Mouse (Mus musculus) lung, adult 2 months (tissue): Measurements from ENCODE around the gene Rcan2. TPM values are rescaled to one million over a fixed set of nuclear protein-coding genes. Genes with fewer than 3 reads are reported as not detected.

Experiments used
- DNase-seq: peaks from one replicate; pipeline ENCODE4 v3.0.0; 2022
- H3K4me1 ChIP-seq: fragments of 200-500 bp; 2 replicates; pipeline ENCODE4 v1.6.1; 2011; ENCODE audit warnings: low read length; ENCODE audit not compliant: control insufficient read depth, insufficient read depth
- H3K4me3 ChIP-seq: fragments of 200-500 bp; replicated peaks from 2 replicates; pipeline ENCODE3; 2011; ENCODE audit warnings: low read depth, mild to moderate bottlenecking, control low read depth, low read length; ENCODE audit errors: extremely low read depth
- CTCF ChIP-seq: fragments of 200-500 bp; IDR thresholded peaks from 2 replicates; pipeline ENCODE4 v1.5.1; 2011; ENCODE audit warnings: mild to moderate bottlenecking, low read length, control low read depth; ENCODE audit not compliant: insufficient read depth
- POLR2A ChIP-seq: fragments of 200-500 bp; IDR thresholded peaks from 2 replicates; pipeline ENCODE4 v1.6.1; 2011; ENCODE audit warnings: low read depth, mild to moderate bottlenecking, control low read depth, low read length, borderline replicate concordance; ENCODE audit errors: extremely low read depth
- WGBS: fragments of 180-500 bp; shearing (Covaris S2); methylation state at CpG from one replicate; pipeline ENCODE4 v1.1.7; 2018; 5-methylcytosine and 5-hydroxymethylcytosine counted together
- polyA plus RNA-seq: library from polyadenylated mRNA; depleted of rRNA; stranded (reverse); fragments of >200 nt; gene quantifications from 2 replicates; pipeline ENCODE4 v1.2.3, GENCODE M21; 2012

Gene Rcan2
- polyA plus RNA-seq, 1 experiment, result 19.4 TPM

DNA sequence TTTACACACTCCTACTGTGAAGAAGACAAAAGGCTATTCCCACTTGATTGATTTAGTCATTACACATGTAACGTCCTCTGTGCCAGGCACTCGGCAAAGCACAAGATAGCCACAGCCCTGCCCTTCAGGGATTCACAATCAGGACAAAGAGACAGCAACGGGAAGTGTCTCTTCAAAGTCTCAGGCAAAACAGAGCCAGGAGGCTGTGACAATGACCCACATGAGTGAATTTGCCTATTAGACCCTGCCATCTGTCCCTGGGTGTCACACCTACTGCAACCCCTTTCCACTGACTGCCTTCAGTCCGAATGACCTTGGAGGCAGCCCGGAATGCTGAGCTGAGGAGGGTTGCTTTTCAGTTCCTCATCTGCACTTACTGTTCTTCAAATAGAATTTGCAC lies 151.1 kb downstream of the Rcan2 start:
- no peaks in the 10 kb centered on the region for H3K4me1 ChIP-seq
- H3K4me3 ChIP-seq, result no peak overlapping the region
- no peak for TF ChIP-seq CTCF
- no peak for TF ChIP-seq POLR2A
- no peak for DNase-seq
- 18% methylated on average over 5 of the region's 5 CpGs for WGBS

DNA sequence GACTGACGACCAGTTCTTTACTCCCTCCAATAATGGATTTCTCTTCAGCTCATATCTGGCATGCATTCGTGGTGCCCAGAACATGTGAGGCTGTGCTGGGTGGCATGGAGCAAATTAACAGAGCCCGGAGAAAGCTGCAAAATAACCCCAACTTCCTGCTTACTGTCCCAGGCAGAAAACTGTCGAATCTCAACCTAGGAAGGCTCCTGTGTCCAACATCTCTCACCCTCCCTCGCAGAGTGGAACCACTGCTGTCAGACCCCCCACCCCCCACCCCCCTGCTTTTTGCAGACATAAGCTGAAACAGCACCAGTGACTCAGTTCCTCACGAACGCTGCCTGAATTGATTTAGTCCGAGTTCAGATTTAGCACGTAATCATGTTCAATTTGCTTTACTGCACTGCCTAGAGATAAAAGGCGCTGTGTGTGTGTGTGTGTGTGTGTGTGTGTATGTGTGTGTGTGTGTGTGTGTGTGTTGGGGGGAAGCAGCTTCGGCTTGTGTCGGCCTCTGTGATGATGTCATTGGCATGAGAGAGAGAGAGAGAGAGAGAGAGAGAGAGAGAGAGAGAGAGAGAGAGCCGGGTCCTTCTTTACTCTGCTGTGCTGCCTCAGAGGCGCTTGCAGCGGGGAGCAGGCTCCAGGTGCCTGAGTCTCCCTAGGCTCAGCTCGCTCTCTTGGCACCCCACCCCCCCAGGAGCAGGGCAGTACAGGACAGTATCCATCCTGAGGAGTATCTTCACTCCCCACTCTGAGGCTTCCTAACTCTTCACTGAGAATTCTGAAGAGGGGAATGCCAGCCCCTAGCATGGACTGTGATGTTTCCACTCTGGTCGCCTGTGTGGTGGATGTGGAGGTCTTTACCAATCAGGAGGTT lies 151.7 kb downstream of the Rcan2 start:
- Histone ChIP-seq H3K4me3 (no peak overlapping the region), H3K4me1 (no peaks in the 10 kb centered on the region)
- 20% methylated on average over 17 of the region's 17 CpGs for WGBS
- no peak for DNase-seq
- TF ChIP-seq POLR2A, result no peak

DNA sequence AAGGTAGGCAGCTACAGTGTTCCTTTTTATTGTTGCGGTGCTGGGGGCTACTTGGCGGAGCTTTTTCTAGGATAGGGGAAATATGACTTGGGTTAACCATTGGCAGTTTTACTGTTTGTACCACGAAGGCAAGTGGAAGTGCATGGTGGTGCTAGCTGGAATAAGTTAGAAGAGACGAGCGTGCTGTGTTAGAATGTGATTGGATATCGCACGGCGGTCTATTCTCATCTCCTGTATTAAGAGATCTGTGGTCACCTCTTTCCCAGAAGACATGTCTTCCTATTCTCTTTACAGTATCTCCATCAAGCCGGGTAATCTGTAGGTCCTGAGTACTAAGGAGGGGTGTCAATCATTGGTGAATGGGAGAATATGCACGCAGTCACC lies 152.4 kb downstream of the Rcan2 start:
- Histone ChIP-seq H3K4me1 (no peaks in the 10 kb centered on the region), H3K4me3 (no peak overlapping the region)
- 81% methylated on average over 10 of the region's 10 CpGs for WGBS
- TF ChIP-seq CTCF (no peak), POLR2A (no peak)
- no peak for DNase-seq

DNA sequence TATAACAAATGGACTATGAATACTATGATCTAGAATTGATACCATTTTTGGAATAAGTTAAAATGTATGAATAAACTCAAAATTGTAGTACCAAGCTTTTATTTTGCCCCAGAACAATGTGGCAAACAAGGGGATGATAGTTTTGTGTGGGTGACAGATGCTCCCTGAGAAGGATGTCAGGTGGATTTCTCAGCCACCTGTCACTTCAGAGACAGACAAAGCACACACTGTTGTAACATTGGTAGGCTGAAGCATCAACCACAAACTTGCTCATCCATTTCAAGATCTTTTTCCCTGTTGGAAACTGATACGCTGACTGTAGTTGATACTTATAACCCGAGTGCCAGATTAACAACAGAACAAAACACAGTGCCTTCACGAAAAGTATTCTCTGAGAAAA lies 158.6 kb downstream of the Rcan2 start:
- DNase-seq, result no peak
- no peak overlapping the region for H3K4me3 ChIP-seq
- H3K4me1 ChIP-seq, result no peaks in the 10 kb centered on the region
- WGBS, result 91% methylated on average over 3 of the region's 3 CpGs
- TF ChIP-seq POLR2A, result no peak
- no peak for TF ChIP-seq CTCF

DNA sequence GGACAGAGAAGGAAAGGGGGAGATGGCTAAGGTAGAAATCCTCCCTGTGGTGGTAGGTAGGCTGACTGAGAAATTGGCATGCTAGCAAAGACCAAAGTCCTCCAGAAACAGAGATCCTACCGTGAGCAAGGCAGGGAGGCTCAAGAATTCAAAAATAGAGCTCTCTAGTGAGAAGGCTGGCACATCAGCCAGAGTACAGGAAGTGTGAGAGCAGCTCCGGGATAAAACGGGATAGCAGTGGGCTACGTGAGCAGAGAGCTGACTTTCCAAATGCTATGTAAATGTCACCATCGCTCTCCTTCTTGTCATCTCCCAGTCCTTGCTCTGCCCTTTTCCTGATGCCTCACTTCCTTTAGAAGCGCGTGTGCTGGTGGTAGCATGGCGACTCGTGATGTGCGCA lies 168.8 kb downstream of the Rcan2 start:
- WGBS, result 81% methylated on average over 10 of the region's 10 CpGs
- no peak for DNase-seq
- TF ChIP-seq POLR2A, result no peak
- no peak overlapping the region for H3K4me3 ChIP-seq
- H3K4me1 ChIP-seq, result no peaks in the 10 kb centered on the region

DNA sequence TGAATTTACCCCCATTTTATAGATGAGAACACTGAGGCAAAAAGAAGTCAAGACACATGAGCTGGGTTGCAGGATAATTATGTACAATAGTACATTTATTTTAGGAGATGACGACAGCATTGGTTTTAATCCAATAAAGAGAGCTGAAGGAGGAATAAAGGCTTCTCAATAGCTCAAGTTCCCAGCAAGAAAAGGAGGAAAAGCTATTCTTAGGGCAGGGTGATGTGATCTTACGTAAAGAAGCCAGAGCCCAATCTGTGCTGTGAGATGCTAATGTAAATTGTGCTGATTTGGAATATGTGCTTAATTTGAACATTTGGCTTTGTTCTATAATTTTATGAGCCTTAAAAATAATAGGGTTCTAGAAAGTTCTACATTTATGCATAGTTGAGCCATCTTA lies 176.4 kb downstream of the Rcan2 start:
- WGBS, result 82% methylated on average over 2 of the region's 2 CpGs
- TF ChIP-seq CTCF, result no peak
- no peak for TF ChIP-seq POLR2A
- Histone ChIP-seq H3K4me1 (no peaks in the 10 kb centered on the region), H3K4me3 (no peak overlapping the region)
- no peak for DNase-seq

DNA sequence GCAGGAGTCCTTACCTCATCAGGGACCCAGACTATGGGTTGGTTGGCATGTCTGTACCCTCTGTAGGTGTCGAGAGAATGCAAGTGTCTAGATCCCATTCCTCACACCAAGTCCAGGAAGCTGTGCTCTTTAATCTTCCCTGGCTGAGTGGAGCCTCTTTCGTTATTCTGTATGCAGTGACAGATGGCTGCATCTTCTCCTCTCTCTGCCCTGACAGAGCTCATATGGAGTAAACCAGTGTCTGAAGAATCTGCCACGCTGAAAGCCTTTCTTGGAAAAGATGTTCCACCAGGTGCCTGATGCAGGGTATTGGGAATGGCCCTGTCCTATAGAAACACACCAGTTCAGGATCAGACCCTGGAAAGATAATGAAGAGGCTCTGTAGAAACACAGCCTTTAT lies 178.8 kb downstream of the Rcan2 start:
- Histone ChIP-seq H3K4me1 (no peaks in the 10 kb centered on the region), H3K4me3 (no peak overlapping the region)
- TF ChIP-seq CTCF, result no peak
- no peak for TF ChIP-seq POLR2A
- no peak for DNase-seq
- 69% methylated on average over 3 of the region's 3 CpGs for WGBS

DNA sequence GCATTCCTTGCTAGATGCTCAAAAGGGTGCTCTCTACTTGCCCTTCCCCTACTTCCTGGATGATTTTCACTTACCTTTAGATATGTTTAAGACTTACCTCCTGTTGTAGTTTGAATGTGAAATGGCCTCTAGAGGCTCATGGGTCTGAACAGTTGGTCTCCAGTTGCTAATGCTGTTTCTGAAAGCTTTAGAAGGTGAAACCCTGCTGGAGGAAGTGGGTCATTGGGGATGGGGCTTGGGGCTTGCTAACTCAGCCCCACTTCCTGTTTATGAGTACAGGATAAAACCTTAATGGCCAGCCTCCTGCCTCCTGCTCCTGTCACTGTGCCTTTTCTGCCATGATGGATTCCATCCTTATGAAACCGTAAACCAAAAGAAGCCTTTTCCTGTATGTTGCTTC lies 181.4 kb downstream of the Rcan2 start:
- WGBS, result 50% methylated on average over 1 of the region's 1 CpGs
- TF ChIP-seq CTCF (no peak), POLR2A (no peak)
- H3K4me3 ChIP-seq, result no peak overlapping the region
- no peaks in the 10 kb centered on the region for H3K4me1 ChIP-seq
- no peak for DNase-seq

DNA sequence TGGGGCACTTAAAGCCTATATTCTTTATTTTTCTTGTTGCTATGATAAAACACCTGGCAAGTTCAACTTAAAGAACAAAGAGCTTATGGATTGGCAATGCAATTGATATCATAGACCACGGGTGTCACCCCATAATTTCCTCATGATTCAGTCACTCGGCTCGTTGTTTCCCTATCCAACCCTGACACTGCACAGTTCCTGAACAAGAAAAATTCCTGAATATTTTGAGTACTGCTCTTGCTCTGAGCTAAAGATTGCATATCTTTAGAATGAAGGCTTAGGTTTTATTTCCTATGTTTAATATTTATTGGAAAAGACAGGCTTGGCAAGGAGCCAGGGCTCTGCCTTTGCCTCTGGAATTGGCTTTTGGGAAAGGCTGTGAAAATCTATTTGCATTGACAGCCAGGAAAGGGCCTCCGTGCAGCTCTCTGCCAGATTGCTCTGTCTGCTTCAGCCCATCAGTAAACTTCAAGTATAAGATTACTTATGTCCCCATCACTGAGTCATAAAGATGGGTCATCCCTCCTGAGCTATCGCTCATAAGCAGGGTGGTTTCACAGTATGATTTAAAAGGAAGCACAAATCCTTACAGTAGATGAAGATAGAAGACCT lies 188.3 kb downstream of the Rcan2 start:
- H3K4me3 ChIP-seq, result no peak overlapping the region
- 50% methylated on average over 5 of the region's 5 CpGs for WGBS
- no peak for DNase-seq
- H3K4me1 ChIP-seq, result no peaks in the 10 kb centered on the region
- TF ChIP-seq CTCF (no peak), POLR2A (no peak)

DNA sequence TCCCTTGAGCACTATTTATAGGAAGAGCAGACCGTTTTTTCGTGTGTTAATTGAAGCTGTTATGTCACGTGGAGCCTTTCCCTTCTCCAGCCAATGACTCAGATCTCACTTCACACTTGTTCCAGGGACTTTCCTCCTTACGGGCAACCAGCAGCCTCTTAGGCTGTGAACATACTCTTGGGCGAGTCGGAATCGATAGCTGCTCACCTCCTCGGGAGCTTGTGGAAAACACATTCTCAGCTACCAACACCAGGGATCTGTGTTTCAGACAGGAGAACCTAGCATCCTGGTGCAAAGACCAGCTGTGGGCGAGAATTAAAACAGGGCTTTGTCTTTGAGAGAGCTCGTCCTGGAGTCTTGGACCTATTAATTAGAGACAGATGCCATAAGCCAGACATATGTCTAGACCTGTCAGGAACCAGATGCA lies 189.8 kb downstream of the Rcan2 start:
- H3K4me3 ChIP-seq, result no peak overlapping the region
- no peak for TF ChIP-seq POLR2A

More for the DNA sequence above, 189.8 kb downstream of the Rcan2 start:
- H3K4me1 ChIP-seq, result no peaks in the 10 kb centered on the region
- no peak for DNase-seq
- 67% methylated on average over 10 of the region's 10 CpGs for WGBS
